Mouse (Mus musculus) brain, embryonic 14.5 days (tissue): ENCODE data around the gene Efs.

Experiments
- CTCF ChIP-seq: fragments of 200-500 bp; IDR thresholded peaks from 2 replicates; pipeline ENCODE4 v1.5.1; 2012; ENCODE audit warnings: inconsistent platforms, mild to moderate bottlenecking, moderate library complexity, borderline replicate concordance; ENCODE audit not compliant: insufficient read depth, insufficient read length; ENCODE audit errors: extremely low read depth
- POLR2A ChIP-seq: fragments of 200-500 bp; IDR thresholded peaks from 2 replicates; pipeline ENCODE4 v1.6.1; 2012; ENCODE audit warnings: mild to moderate bottlenecking, inconsistent platforms, borderline replicate concordance; ENCODE audit not compliant: poor library complexity, insufficient read depth, insufficient read length, severe bottlenecking; ENCODE audit errors: extremely low read depth

DNA sequence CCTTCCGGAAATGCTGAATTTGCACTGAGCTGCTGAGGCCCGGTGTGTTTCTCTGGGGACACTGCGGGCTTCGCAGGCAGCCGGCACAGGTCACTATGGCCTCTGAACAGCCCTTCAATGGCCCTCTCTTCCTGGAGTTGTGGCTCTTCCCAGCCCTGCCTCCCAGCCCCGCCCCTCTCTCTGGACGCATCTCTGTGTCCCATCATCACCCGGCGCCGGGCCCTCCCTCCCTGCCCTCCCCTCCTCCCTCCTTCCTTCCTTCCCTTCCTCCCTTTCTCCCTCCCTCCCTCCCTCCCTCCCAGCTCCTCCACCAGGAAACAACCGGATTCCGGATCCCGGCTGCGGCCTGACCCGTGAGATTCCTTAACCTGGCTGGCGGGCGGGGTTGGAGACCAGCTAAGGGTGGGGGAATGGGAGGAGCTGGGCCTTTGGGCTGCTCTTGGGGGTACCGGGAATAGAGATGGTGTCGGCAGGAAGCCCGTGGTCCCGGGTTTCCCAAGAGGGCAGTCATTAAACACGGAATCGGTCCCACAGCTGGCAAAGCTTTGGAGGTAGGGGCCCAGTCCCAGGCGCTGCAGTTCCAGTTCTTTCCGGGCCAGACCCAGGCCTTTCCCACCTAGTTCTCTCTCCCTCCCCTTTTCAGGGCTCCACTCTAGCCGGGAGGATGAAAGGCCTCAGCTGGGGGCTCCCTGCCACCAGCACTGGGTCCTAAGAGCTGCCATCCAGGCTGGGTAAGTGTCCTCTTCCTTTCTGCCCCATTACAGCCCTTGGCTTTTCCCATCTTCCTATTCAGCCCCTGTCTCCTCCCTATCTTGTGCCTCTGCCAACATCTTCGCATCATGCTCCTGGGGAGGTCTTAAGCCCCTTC lies 42.5 kb downstream of the Efs start, which contains the start of the genes Bcl2l2 and Gm20521:
- TF ChIP-seq CTCF (no peak), POLR2A (peak; percentile 46; the same call in 1 of the 2 replicates)
